Mouse (Mus musculus) midbrain, postnatal 0 days (tissue): ENCODE measurements at regions not wholly inside any gene's neighbourhood (a gene's known extent, or its start where the extent isn't known, plus 50 kb on each side); places are given as distances from the start of the nearest gene placed in this dataset.

ENCODE experiments used
- ATAC-seq: fragments of 200-750 bp; cut with Nextera tagmentation; 2 replicates; pipeline ENCODE4 v1.8.0; 2017; ENCODE audit warnings: moderate number of reproducible peaks, mild to moderate bottlenecking, moderate TSS enrichment, moderate library complexity; ENCODE audit not compliant: low FRiP score
- DNase-seq: peaks from one replicate; pipeline ENCODE4 v3.0.0-alpha.2; 2015; ENCODE audit warnings: low spot score
- H3K27ac ChIP-seq: fragments of 300-500 bp; sonication (generic); 2 replicates; pipeline ENCODE4 v1.5.1; 2014; ENCODE audit warnings: low read depth, mild to moderate bottlenecking, low read length, mixed read lengths
- H3K27me3 ChIP-seq: fragments of 300-500 bp; sonication (generic); 2 replicates; pipeline ENCODE4 v1.6.1; 2014; ENCODE audit warnings: low read length, control low read depth, mixed read lengths; ENCODE audit not compliant: insufficient read depth
- H3K36me3 ChIP-seq: fragments of 300-500 bp; sonication (generic); 2 replicates; pipeline ENCODE4 v1.6.1; 2014; ENCODE audit warnings: low read length, control low read depth, mixed read lengths; ENCODE audit not compliant: insufficient read depth
- H3K4me1 ChIP-seq: fragments of 300-500 bp; sonication (generic); 2 replicates; pipeline ENCODE4 v1.6.1; 2014; ENCODE audit warnings: mild to moderate bottlenecking, control low read depth, antibody characterized with exemption, low read length, mixed read lengths; ENCODE audit not compliant: insufficient read depth
- H3K4me2 ChIP-seq: fragments of 300-500 bp; sonication (generic); 2 replicates; pipeline ENCODE4 v1.6.1; 2014; ENCODE audit warnings: low read depth, mild to moderate bottlenecking, low read length, mixed read lengths; ENCODE audit not compliant: poor library complexity, severe bottlenecking
- H3K4me3 ChIP-seq: fragments of 300-500 bp; sonication (generic); 2 replicates; pipeline ENCODE4 v1.5.1; 2014; ENCODE audit warnings: low read depth, mild to moderate bottlenecking, low read length, moderate library complexity
- H3K9ac ChIP-seq: fragments of 300-500 bp; sonication (generic); replicated peaks from 2 replicates; pipeline ENCODE4 v1.6.1; 2014; ENCODE audit warnings: mild to moderate bottlenecking, low read length, moderate library complexity, mixed read lengths; ENCODE audit not compliant: poor library complexity, severe bottlenecking
- H3K9me3 ChIP-seq: fragments of 300-500 bp; sonication (generic); 2 replicates; pipeline ENCODE4 v1.6.1; 2016; ENCODE audit warnings: low read length, control low read depth
- CTCF ChIP-seq: IDR thresholded peaks from 2 replicates; pipeline ENCODE4 v1.5.1; 2016; ENCODE audit warnings: antibody characterized with exemption, mild to moderate bottlenecking
- WGBS: fragments of 180-500 bp; shearing (Covaris S2); extraction: QIAGEN DNeasy Blood & Tissue Kit; methylation state at CpG from one replicate; pipeline ENCODE4 v1.1.7; 2014; 5-methylcytosine and 5-hydroxymethylcytosine counted together

DNA sequence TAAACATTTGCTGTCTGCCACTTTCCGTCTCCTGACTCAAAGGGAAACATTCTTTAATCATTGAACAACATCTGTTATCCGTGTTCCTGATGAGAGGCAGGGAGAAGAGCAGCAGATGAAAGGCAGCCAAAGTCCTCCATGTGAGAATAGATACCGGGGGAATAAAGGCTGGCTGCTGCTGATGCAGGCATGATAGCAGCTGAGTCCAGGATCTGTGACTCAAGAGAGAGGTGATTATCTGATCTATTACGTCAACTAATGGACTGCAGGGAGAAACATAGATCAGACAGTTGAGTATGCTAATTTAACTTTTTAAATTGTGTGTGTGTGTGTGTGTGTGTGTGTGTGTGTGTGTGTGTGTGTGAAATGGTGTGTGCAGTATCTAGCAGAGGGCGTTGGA is 1140.0 kb downstream of the Dpp10 start:
- DNase-seq (peak; percentile 23), ATAC-seq (no peak)
- 59% methylated on average over 5 of the region's 5 CpGs for WGBS
- Histone ChIP-seq H3K27ac (no peak overlapping the region), H3K9me3 (no peaks in the 10 kb centered on the region), H3K4me3 (no peak overlapping the region), H3K9ac (no peak overlapping the region), H3K4me2 (no peak overlapping the region), H3K36me3 (no peaks in the 10 kb centered on the region), H3K27me3 (no peaks in the 10 kb centered on the region), H3K4me1 (no peaks in the 10 kb centered on the region)
- no peak for TF ChIP-seq CTCF

DNA sequence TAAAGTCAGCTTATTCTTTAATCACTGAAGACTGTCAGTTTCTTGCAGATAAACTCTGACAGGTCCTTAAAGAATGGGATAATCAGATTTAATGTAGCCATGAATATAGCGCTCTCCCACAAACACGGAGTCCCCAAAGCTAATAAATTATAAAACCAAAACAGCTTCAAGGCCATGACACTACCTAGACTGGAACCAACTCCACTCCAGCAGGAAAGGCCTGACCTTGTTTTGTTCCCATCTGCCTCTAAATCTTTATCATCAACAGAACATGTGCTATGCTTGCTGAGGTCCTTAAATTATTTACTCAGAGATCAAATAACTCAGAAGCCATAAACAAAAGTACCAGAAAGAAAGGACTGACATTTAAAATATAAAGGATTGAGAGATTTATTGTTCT is 1156.3 kb downstream of the Dpp10 start:
- no peak overlapping the region for H3K4me3 ChIP-seq
- H3K27me3 ChIP-seq, result no peaks in the 10 kb centered on the region
- H3K9me3 ChIP-seq, result no peaks in the 10 kb centered on the region
- H3K9ac ChIP-seq, result no peak overlapping the region
- H3K27ac ChIP-seq, result no peak overlapping the region
- WGBS, result 50% methylated on average over 2 of the region's 2 CpGs
- ATAC-seq (no peak), DNase-seq (no peak)
- no peaks in the 10 kb centered on the region for H3K4me1 ChIP-seq
- no peak for TF ChIP-seq CTCF
- no peaks in the 10 kb centered on the region for H3K36me3 ChIP-seq
- H3K4me2 ChIP-seq, result no peak overlapping the region

DNA sequence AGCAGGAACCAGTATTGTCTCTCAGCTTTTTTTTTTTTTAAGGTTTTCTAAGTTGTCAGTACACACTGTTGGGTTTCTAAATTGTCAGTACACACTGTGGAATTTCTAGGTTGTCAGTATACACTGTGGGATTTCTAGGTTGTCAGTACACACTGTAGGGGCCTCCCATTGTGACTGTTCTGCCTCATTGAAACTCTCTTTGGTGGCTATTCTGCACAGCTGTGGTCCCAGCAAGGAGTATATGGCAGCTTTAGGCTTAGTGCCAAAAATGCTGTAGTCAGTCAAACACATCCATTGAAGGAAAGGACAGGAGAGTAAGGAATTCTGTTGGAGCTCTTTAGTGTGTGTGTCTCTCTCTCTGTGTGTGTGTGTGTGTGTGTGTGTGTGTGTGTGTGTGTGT is 1186.4 kb downstream of the Dpp10 start:
- ATAC-seq (no peak), DNase-seq (peak; percentile 56)
- H3K27ac ChIP-seq, result no peak overlapping the region
- no peaks in the 10 kb centered on the region for H3K9me3 ChIP-seq
- no peaks in the 10 kb centered on the region for H3K4me1 ChIP-seq
- H3K36me3 ChIP-seq, result no peaks in the 10 kb centered on the region
- no peak for TF ChIP-seq CTCF
- H3K4me2 ChIP-seq, result no peak overlapping the region
- H3K4me3 ChIP-seq, result no peak overlapping the region
- H3K9ac ChIP-seq, result no peak overlapping the region
- no peaks in the 10 kb centered on the region for H3K27me3 ChIP-seq
